Mouse (Mus musculus) liver, embryonic 12.5 days (tissue): ENCODE measurements around the gene Dvl3. TPM values are rescaled to one million over a fixed set of nuclear protein-coding genes. Genes with fewer than 3 reads are reported as not detected.
A peak's percentile ranks its signal among the peaks of the same experiment; 100 is the strongest.

ENCODE experiments used
- ATAC-seq: fragments of 200-750 bp; cut with Nextera tagmentation; 2 replicates; pipeline ENCODE4 v1.8.0; 2017; ENCODE audit warnings: moderate number of reproducible peaks, mild to moderate bottlenecking, moderate library complexity
- H3K27ac ChIP-seq: fragments of 300-500 bp; sonication (generic); 2 replicates; pipeline ENCODE4 v1.5.1; 2016; ENCODE audit warnings: mild to moderate bottlenecking
- H3K27me3 ChIP-seq: fragments of 300-500 bp; sonication (generic); replicated peaks from 2 replicates; pipeline ENCODE4 v1.6.1; 2016; ENCODE audit warnings: mild to moderate bottlenecking, moderate library complexity
- H3K36me3 ChIP-seq: fragments of 300-500 bp; sonication (generic); 2 replicates; pipeline ENCODE4 v1.6.1; 2016; ENCODE audit warnings: mild to moderate bottlenecking, moderate library complexity
- H3K4me1 ChIP-seq: fragments of 300-500 bp; sonication (generic); 2 replicates; pipeline ENCODE4 v1.6.1; 2016
- H3K4me2 ChIP-seq: fragments of 300-500 bp; sonication (generic); 2 replicates; pipeline ENCODE4 v1.6.1; 2016; ENCODE audit warnings: mild to moderate bottlenecking, moderate library complexity
- H3K4me3 ChIP-seq: fragments of 300-500 bp; sonication (generic); 2 replicates; pipeline ENCODE4 v1.5.1; 2016; ENCODE audit warnings: mild to moderate bottlenecking, moderate library complexity
- H3K9ac ChIP-seq: fragments of 300-500 bp; sonication (generic); 2 replicates; pipeline ENCODE4 v1.6.1; 2016; ENCODE audit warnings: mild to moderate bottlenecking, moderate library complexity
- H3K9me3 ChIP-seq: fragments of 300-500 bp; sonication (generic); replicated peaks from 2 replicates; pipeline ENCODE4 v1.6.1; 2016; ENCODE audit warnings: mild to moderate bottlenecking, moderate library complexity
- WGBS: fragments of 180-500 bp; shearing (Covaris S2); methylation state at CpG from one replicate; pipeline ENCODE4 v1.1.7; 2016; ENCODE audit not compliant: insufficient replicate concordance; 5-methylcytosine and 5-hydroxymethylcytosine counted together
- polyA plus RNA-seq: library from polyadenylated mRNA; unstranded; fragments of >200 nt; fragmentation: Nextera tagmentation; extraction: Ambion mirVana; gene quantifications from 2 replicates; pipeline ENCODE4 v1.2.1, GENCODE M21; 2016

Dvl3 gene
- polyA plus RNA-seq, 1 experiment from 2014 or later, result 8.0 TPM

- H3K27ac ChIP-seq, result peak within 1 kb of the TSS; percentile 76
- ATAC-seq, result peak; percentile 95
- no peaks in the 10 kb centered on the region for H3K9me3 ChIP-seq
- peaks cover 37% of the 10 kb centered on the region for H3K36me3 ChIP-seq
- H3K9ac ChIP-seq, result peak within 1 kb of the TSS; percentile 87
- H3K4me3 ChIP-seq, result peak within 1 kb of the TSS; percentile 87
- peak within 1 kb of the TSS; percentile 81 for H3K4me2 ChIP-seq
- no peaks in the 10 kb centered on the region for H3K27me3 ChIP-seq
- under 1% methylated on average over 49 of the region's 49 CpGs for WGBS
- H3K4me1 ChIP-seq, result peaks cover 18% of the 10 kb centered on the region
Observed at GRCm38 (mm10) chr16:20498677-20499475, 17.9 kb upstream of the Dvl3 start, which contains the start of gene Eif2b5. Gene Eif2b5 (plus strand): TSS chr16:20498817.

- no peak overlapping the region for H3K4me3 ChIP-seq
- ATAC-seq, result no peak
- no peak overlapping the region for H3K27ac ChIP-seq
- no peaks in the 10 kb centered on the region for H3K27me3 ChIP-seq
- no peaks in the 10 kb centered on the region for H3K4me1 ChIP-seq
- H3K9ac ChIP-seq, result no peak overlapping the region
- 85% methylated on average over 8 of the region's 8 CpGs for WGBS
- peaks cover 100% of the 10 kb centered on the region for H3K36me3 ChIP-seq
- no peaks in the 10 kb centered on the region for H3K9me3 ChIP-seq
- H3K4me2 ChIP-seq, result no peak overlapping the region
Observed at GRCm38 (mm10) chr16:20506000-20506399, 10.8 kb upstream of the Dvl3 start.

- no peaks in the 10 kb centered on the region for H3K9me3 ChIP-seq
- no peak overlapping the region for H3K27ac ChIP-seq
- 84% methylated on average over 3 of the region's 3 CpGs for WGBS
- no peaks in the 10 kb centered on the region for H3K4me1 ChIP-seq
- no peak overlapping the region for H3K4me3 ChIP-seq
- H3K9ac ChIP-seq, result no peak overlapping the region
- H3K27me3 ChIP-seq, result no peaks in the 10 kb centered on the region
- ATAC-seq, result no peak
- no peak overlapping the region for H3K4me2 ChIP-seq
- H3K36me3 ChIP-seq, result peaks cover 74% of the 10 kb centered on the region
Observed at GRCm38 (mm10) chr16:20509349-20509748, 7.4 kb upstream of the Dvl3 start.

- 80% methylated on average over 7 of the region's 7 CpGs for WGBS
- H3K36me3 ChIP-seq, result peaks cover 54% of the 10 kb centered on the region
- H3K4me2 ChIP-seq, result no peak overlapping the region
- no peak overlapping the region for H3K4me3 ChIP-seq
- peaks cover 6% of the 10 kb centered on the region for H3K4me1 ChIP-seq
- no peak for ATAC-seq
- H3K9ac ChIP-seq, result no peak overlapping the region
- no peaks in the 10 kb centered on the region for H3K27me3 ChIP-seq
- no peaks in the 10 kb centered on the region for H3K9me3 ChIP-seq
- no peak overlapping the region for H3K27ac ChIP-seq
Observed at GRCm38 (mm10) chr16:20511277-20511847, 5.4 kb upstream of the Dvl3 start.

- Histone ChIP-seq H3K27ac (peak overlapping the region; percentile 91), H3K9me3 (no peaks in the 10 kb centered on the region), H3K4me3 (peak overlapping the region; percentile 95), H3K4me1 (peaks cover 46% of the 10 kb centered on the region), H3K36me3 (peaks cover 19% of the 10 kb centered on the region), H3K9ac (peak overlapping the region; percentile 97), H3K4me2 (peak overlapping the region; percentile 94), H3K27me3 (no peaks in the 10 kb centered on the region)
- no peak for ATAC-seq
Observed at GRCm38 (mm10) chr16:20516032-20516431, 750 bp upstream of the Dvl3 start.

GRCm38 (mm10) chr16:20517216-20517615, 434 bp downstream of the Dvl3 start:
- Histone ChIP-seq H3K36me3 (peaks cover 24% of the 10 kb centered on the region), H3K4me3 (peak overlapping the region; percentile 95), H3K4me1 (peaks cover 46% of the 10 kb centered on the region), H3K27ac (peak overlapping the region; percentile 91), H3K9me3 (no peaks in the 10 kb centered on the region), H3K27me3 (no peaks in the 10 kb centered on the region), H3K4me2 (peak overlapping the region; percentile 94), H3K9ac (peak overlapping the region; percentile 97)
- under 1% methylated on average over 26 of the region's 26 CpGs for WGBS
- ATAC-seq, result peak; percentile 56

GRCm38 (mm10) chr16:20517701-20518374, 1.1 kb downstream of the Dvl3 start:
- WGBS, result 21% methylated on average over 6 of the region's 6 CpGs
- Histone ChIP-seq H3K4me3 (peak overlapping the region; percentile 95), H3K4me2 (peak overlapping the region; percentile 94), H3K27me3 (no peaks in the 10 kb centered on the region), H3K9ac (peak overlapping the region; percentile 97), H3K36me3 (peaks cover 25% of the 10 kb centered on the region), H3K27ac (peak overlapping the region; percentile 91), H3K9me3 (no peaks in the 10 kb centered on the region), H3K4me1 (peaks cover 46% of the 10 kb centered on the region)
- ATAC-seq, result peak; percentile 25

- ATAC-seq, result no peak
- no peak overlapping the region for H3K4me3 ChIP-seq
- H3K36me3 ChIP-seq, result peaks cover 83% of the 10 kb centered on the region
- H3K4me2 ChIP-seq, result no peak overlapping the region
- H3K9me3 ChIP-seq, result no peaks in the 10 kb centered on the region
- peaks cover 37% of the 10 kb centered on the region for H3K4me1 ChIP-seq
- H3K27me3 ChIP-seq, result no peaks in the 10 kb centered on the region
- H3K27ac ChIP-seq, result no peak overlapping the region
- no peak overlapping the region for H3K9ac ChIP-seq
- 81% methylated on average over 10 of the region's 10 CpGs for WGBS
Observed at GRCm38 (mm10) chr16:20523886-20524285, 7.1 kb downstream of the Dvl3 start.

GRCm38 (mm10) chr16:20528779-20529178, 12.0 kb downstream of the Dvl3 start:
- Histone ChIP-seq H3K4me1 (peaks cover 24% of the 10 kb centered on the region), H3K27me3 (no peaks in the 10 kb centered on the region), H3K9me3 (no peaks in the 10 kb centered on the region), H3K27ac (peak overlapping the region; percentile 59), H3K4me3 (no peak overlapping the region), H3K4me2 (peak overlapping the region; percentile 30), H3K9ac (peak overlapping the region; percentile 25; the same call in 1 of the 2 replicates), H3K36me3 (peaks cover 97% of the 10 kb centered on the region)
- 61% methylated on average over 5 of the region's 5 CpGs for WGBS
- peak; percentile 88 for ATAC-seq

GRCm38 (mm10) chr16:20529375-20529774, 12.6 kb downstream of the Dvl3 start:
- Histone ChIP-seq H3K4me2 (no peak overlapping the region), H3K36me3 (peaks cover 91% of the 10 kb centered on the region), H3K27me3 (no peaks in the 10 kb centered on the region), H3K9ac (peak overlapping the region; percentile 25; the same call in 1 of the 2 replicates), H3K4me1 (peaks cover 24% of the 10 kb centered on the region), H3K9me3 (no peaks in the 10 kb centered on the region), H3K27ac (peak overlapping the region; percentile 59), H3K4me3 (no peak overlapping the region)
- WGBS, result 73% methylated on average over 1 of the region's 1 CpGs
- ATAC-seq, result no peak

- peaks cover 77% of the 10 kb centered on the region for H3K36me3 ChIP-seq
- H3K27me3 ChIP-seq, result no peaks in the 10 kb centered on the region
- H3K4me3 ChIP-seq, result no peak overlapping the region
- H3K27ac ChIP-seq, result no peak overlapping the region
- H3K9me3 ChIP-seq, result no peaks in the 10 kb centered on the region
- no peak overlapping the region for H3K9ac ChIP-seq
- H3K4me1 ChIP-seq, result peaks cover 27% of the 10 kb centered on the region
- WGBS, result 91% methylated on average over 20 of the region's 20 CpGs
- H3K4me2 ChIP-seq, result no peak overlapping the region
- no peak for ATAC-seq
Observed at GRCm38 (mm10) chr16:20530941-20531340, 14.2 kb downstream of the Dvl3 start.
